Mouse (Mus musculus): ENCODE measurements at regions not wholly inside any gene's neighbourhood (a gene's known extent, or its start where the extent isn't known, plus 50 kb on each side); places are given as distances from the start of the nearest gene placed in this dataset.
A peak's percentile ranks its signal among the peaks of the same experiment; 100 is the strongest.

- Histone ChIP-seq H3K27ac (ENCODE audit: insufficient read depth, low read depth, low read length) (peak overlapping the region; percentile 64), H3K4me3 (ENCODE audit: insufficient read depth, low read depth, low read length) (no peak overlapping the region), H3K36me3 (ENCODE audit: control insufficient read depth, insufficient read depth, low read length) (no peaks in the 10 kb centered on the region), H3K4me1 (ENCODE audit: control insufficient read depth, insufficient read depth, low read length) (peaks cover 30% of the 10 kb centered on the region), H3K27me3 (replicated peaks; ENCODE audit: control insufficient read depth, insufficient read depth, low read length) (no peaks in the 10 kb centered on the region)
- WGBS, result 63% methylated on average over 10 of the region's 10 CpGs
- DNase-seq, result peak; percentile 71
- TF ChIP-seq CTCF (conservative IDR thresholded peaks at IDR 0.05; ENCODE audit: insufficient read depth, insufficient read length, low read depth, low read length), result no peak
- no peak for TF ChIP-seq POLR2A (IDR thresholded peaks at IDR 0.05; ENCODE audit: low read depth, low read length)
Measured at GRCm38 (mm10) chr6:31260645-31261345, 137.7 kb upstream of the Mkln1 start.

GRCm38 (mm10) chr6:31261797-31262540 is 136.6 kb upstream of the Mkln1 start:
- 59% methylated on average over 15 of the region's 15 CpGs for WGBS
- no peaks in the 10 kb centered on the region for H3K27me3 ChIP-seq (replicated peaks; ENCODE audit: control insufficient read depth, insufficient read depth, low read length)
- peak; percentile 92 for DNase-seq
- TF ChIP-seq CTCF (conservative IDR thresholded peaks at IDR 0.05; ENCODE audit: insufficient read depth, insufficient read length, low read depth, low read length) (no peak), POLR2A (IDR thresholded peaks at IDR 0.05; ENCODE audit: low read depth, low read length) (no peak)
- peaks cover 30% of the 10 kb centered on the region for H3K4me1 ChIP-seq (ENCODE audit: control insufficient read depth, insufficient read depth, low read length)
- H3K36me3 ChIP-seq (ENCODE audit: control insufficient read depth, insufficient read depth, low read length), result no peaks in the 10 kb centered on the region
- peak overlapping the region; percentile 64 for H3K27ac ChIP-seq (ENCODE audit: insufficient read depth, low read depth, low read length)
- H3K4me3 ChIP-seq (ENCODE audit: insufficient read depth, low read depth, low read length), result no peak overlapping the region

GRCm38 (mm10) chr6:31262651-31263050 is 135.9 kb upstream of the Mkln1 start:
- DNase-seq, result peak; percentile 36
- WGBS, result 71% methylated on average over 8 of the region's 8 CpGs
- no peaks in the 10 kb centered on the region for H3K36me3 ChIP-seq (ENCODE audit: control insufficient read depth, insufficient read depth, low read length)
- H3K4me1 ChIP-seq (ENCODE audit: control insufficient read depth, insufficient read depth, low read length), result peaks cover 30% of the 10 kb centered on the region
- H3K4me3 ChIP-seq (ENCODE audit: insufficient read depth, low read depth, low read length), result no peak overlapping the region
- TF ChIP-seq POLR2A (IDR thresholded peaks at IDR 0.05; ENCODE audit: low read depth, low read length) (no peak), CTCF (conservative IDR thresholded peaks at IDR 0.05; ENCODE audit: insufficient read depth, insufficient read length, low read depth, low read length) (no peak)
- H3K27me3 ChIP-seq (replicated peaks; ENCODE audit: control insufficient read depth, insufficient read depth, low read length), result no peaks in the 10 kb centered on the region
- H3K27ac ChIP-seq (ENCODE audit: insufficient read depth, low read depth, low read length), result peak overlapping the region; percentile 47

- no peaks in the 10 kb centered on the region for H3K36me3 ChIP-seq (ENCODE audit: control insufficient read depth, insufficient read depth, low read length)
- no peaks in the 10 kb centered on the region for H3K27me3 ChIP-seq (replicated peaks; ENCODE audit: control insufficient read depth, insufficient read depth, low read length)
- no peak overlapping the region for H3K27ac ChIP-seq (ENCODE audit: insufficient read depth, low read depth, low read length)
- TF ChIP-seq POLR2A (IDR thresholded peaks at IDR 0.05; ENCODE audit: low read depth, low read length) (no peak), CTCF (conservative IDR thresholded peaks at IDR 0.05; ENCODE audit: insufficient read depth, insufficient read length, low read depth, low read length) (no peak)
- H3K4me3 ChIP-seq (ENCODE audit: insufficient read depth, low read depth, low read length), result no peak overlapping the region
- peaks cover 30% of the 10 kb centered on the region for H3K4me1 ChIP-seq (ENCODE audit: control insufficient read depth, insufficient read depth, low read length)
- DNase-seq, result no peak
- WGBS, result 85% methylated on average over 6 of the region's 6 CpGs
Measured at GRCm38 (mm10) chr6:31263821-31264220, 134.7 kb upstream of the Mkln1 start.

GRCm38 (mm10) chr6:31266441-31267040 is 132.0 kb upstream of the Mkln1 start:
- WGBS, result 76% methylated on average over 17 of the region's 17 CpGs
- TF ChIP-seq CTCF (conservative IDR thresholded peaks at IDR 0.05; ENCODE audit: insufficient read depth, insufficient read length, low read depth, low read length), result no peak
- no peak for TF ChIP-seq POLR2A (IDR thresholded peaks at IDR 0.05; ENCODE audit: low read depth, low read length)
- no peak for DNase-seq
- Histone ChIP-seq H3K4me1 (ENCODE audit: control insufficient read depth, insufficient read depth, low read length) (peaks cover 18% of the 10 kb centered on the region), H3K27ac (ENCODE audit: insufficient read depth, low read depth, low read length) (no peak overlapping the region), H3K36me3 (ENCODE audit: control insufficient read depth, insufficient read depth, low read length) (no peaks in the 10 kb centered on the region), H3K4me3 (ENCODE audit: insufficient read depth, low read depth, low read length) (no peak overlapping the region), H3K27me3 (replicated peaks; ENCODE audit: control insufficient read depth, insufficient read depth, low read length) (no peaks in the 10 kb centered on the region)

- TF ChIP-seq CTCF (conservative IDR thresholded peaks at IDR 0.05; ENCODE audit: insufficient read depth, insufficient read length, low read depth, low read length) (no peak), POLR2A (IDR thresholded peaks at IDR 0.05; ENCODE audit: low read depth, low read length) (no peak)
- no peaks in the 10 kb centered on the region for H3K36me3 ChIP-seq (ENCODE audit: control insufficient read depth, insufficient read depth, low read length)
- peaks cover 9% of the 10 kb centered on the region; the same call in 1 of the 2 replicates for H3K4me1 ChIP-seq (ENCODE audit: control insufficient read depth, insufficient read depth, low read length)
- no peak overlapping the region for H3K27ac ChIP-seq (ENCODE audit: insufficient read depth, low read depth, low read length)
- no peak for DNase-seq
- no peak overlapping the region for H3K4me3 ChIP-seq (ENCODE audit: insufficient read depth, low read depth, low read length)
- 64% methylated on average over 2 of the region's 2 CpGs for WGBS
- no peaks in the 10 kb centered on the region for H3K27me3 ChIP-seq (replicated peaks; ENCODE audit: control insufficient read depth, insufficient read depth, low read length)
Measured at GRCm38 (mm10) chr6:31268057-31268456, 130.5 kb upstream of the Mkln1 start.

- TF ChIP-seq POLR2A (IDR thresholded peaks at IDR 0.05; ENCODE audit: low read depth, low read length), result no peak
- TF ChIP-seq CTCF (conservative IDR thresholded peaks at IDR 0.05; ENCODE audit: insufficient read depth, insufficient read length, low read depth, low read length), result no peak
- H3K4me3 ChIP-seq (ENCODE audit: insufficient read depth, low read depth, low read length), result no peak overlapping the region
- H3K4me1 ChIP-seq (ENCODE audit: control insufficient read depth, insufficient read depth, low read length), result peaks cover 4% of the 10 kb centered on the region; the same call in 1 of the 2 replicates
- no peak overlapping the region for H3K27ac ChIP-seq (ENCODE audit: insufficient read depth, low read depth, low read length)
- no peak for DNase-seq
- 44% methylated on average over 5 of the region's 5 CpGs for WGBS
- H3K36me3 ChIP-seq (ENCODE audit: control insufficient read depth, insufficient read depth, low read length), result no peaks in the 10 kb centered on the region
- H3K27me3 ChIP-seq (replicated peaks; ENCODE audit: control insufficient read depth, insufficient read depth, low read length), result no peaks in the 10 kb centered on the region
Measured at GRCm38 (mm10) chr6:31273816-31274215, 124.7 kb upstream of the Mkln1 start.

Measured in kidney, adult 2 months (tissue).